Comparison of ENCODE assay signal across 17 mouse cellular contexts in genomic region chr13:116279207-116279772, GRCm38 (mm10). TPM values are rescaled to one million over a fixed set of nuclear protein-coding genes. Genes with fewer than 3 reads are reported as not detected.
"Had no signal": no experiment of that assay in that cellular context is flagged by ENCODE, and none has a peak within 500 bp of the region (broad histone marks: within the 10 kb centered on the region; RNA-seq: fewer than 3 reads in every experiment).

No protein-coding gene starts in this region.

- H3K4me1 ChIP-seq: limb, embryonic 13.5 days; liver, embryonic 15.5 days had no signal

- H3K9ac ChIP-seq: limb, embryonic 13.5 days; liver, embryonic 15.5 days had no signal

- DNase-seq: kidney, adult 9 months; kidney, postnatal 4 days; left cerebral cortex, postnatal 4 days; lung, adult 2 months; lung, postnatal 36 days; retina, postnatal 1 day; right cerebral cortex, postnatal 4 days; spleen, adult 18-20 months; thymus, adult 18-20 months; thymus, postnatal 14 days had no signal

- H3K9me3 ChIP-seq: limb, embryonic 13.5 days; liver, embryonic 15.5 days had no signal

- H3K27me3 ChIP-seq: limb, embryonic 13.5 days; liver, embryonic 15.5 days had no signal

- H3K36me3 ChIP-seq: limb, embryonic 13.5 days; liver, embryonic 15.5 days had no signal

- ATAC-seq: intestine, postnatal 0 days; lung, postnatal 0 days had no signal

- H3K27ac ChIP-seq: kidney, postnatal 0 days; layer of hippocampus, adult 2 months; limb, embryonic 13.5 days; liver, embryonic 15.5 days had no signal

- H3K4me3 ChIP-seq: layer of hippocampus, adult 2 months; limb, embryonic 13.5 days; liver, embryonic 15.5 days had no signal

- H3K4me2 ChIP-seq: limb, embryonic 13.5 days; liver, embryonic 15.5 days had no signal

RNA-seq across cellular contexts. Expression of gene Isl1, which starts 30.2 kb away (rescaled TPM):
- polyA plus RNA-seq: liver, adult 2 months had no signal
